Mouse (Mus musculus) liver, embryonic 15.5 days (tissue): ENCODE results near the gene Zfp619. TPM values are rescaled to one million over a fixed set of nuclear protein-coding genes. Genes with fewer than 3 reads are reported as not detected.
"Not testable (repeated sequence)": the region's sequence is repeated elsewhere in the genome, so short reads cannot be mapped to it uniquely, and the experiment has no call there.

Source experiments
- ATAC-seq: fragments of 200-750 bp; cut with Nextera tagmentation; 2 replicates; pipeline ENCODE4 v1.8.0; 2017; ENCODE audit warnings: moderate number of reproducible peaks, mild to moderate bottlenecking, moderate library complexity; ENCODE audit not compliant: insufficient read depth
- H3K27ac ChIP-seq: fragments of 300-500 bp; sonication (generic); replicated peaks from 2 replicates; pipeline ENCODE4 v1.5.1; 2015; ENCODE audit warnings: mild to moderate bottlenecking, inconsistent platforms
- H3K27me3 ChIP-seq: fragments of 300-500 bp; sonication (generic); 2 replicates; pipeline ENCODE4 v1.6.1; 2015; ENCODE audit warnings: mild to moderate bottlenecking, inconsistent platforms
- H3K36me3 ChIP-seq: fragments of 300-500 bp; sonication (generic); replicated peaks from 2 replicates; pipeline ENCODE4 v1.6.1; 2015; ENCODE audit warnings: moderate library complexity, mild to moderate bottlenecking, inconsistent platforms
- H3K4me1 ChIP-seq: fragments of 300-500 bp; sonication (generic); replicated peaks from 2 replicates; pipeline ENCODE4 v1.6.1; 2015; ENCODE audit warnings: inconsistent platforms
- H3K4me2 ChIP-seq: fragments of 300-500 bp; sonication (generic); 2 replicates; pipeline ENCODE4 v1.6.1; 2015; ENCODE audit warnings: moderate library complexity, mild to moderate bottlenecking, inconsistent platforms
- H3K4me3 ChIP-seq: fragments of 300-500 bp; sonication (generic); replicated peaks from 2 replicates; pipeline ENCODE4 v1.5.1; 2015; ENCODE audit warnings: mild to moderate bottlenecking, inconsistent platforms
- H3K9ac ChIP-seq: fragments of 300-500 bp; sonication (generic); 2 replicates; pipeline ENCODE4 v1.6.1; 2015; ENCODE audit warnings: moderate library complexity, mild to moderate bottlenecking, inconsistent platforms
- H3K9me3 ChIP-seq: fragments of 300-500 bp; sonication (generic); replicated peaks from 2 replicates; pipeline ENCODE4 v1.6.1; 2016; ENCODE audit warnings: inconsistent platforms
- WGBS: fragments of 180-500 bp; shearing (Covaris S2); methylation state at CpG from one replicate; pipeline ENCODE4 v1.1.7; 2015; ENCODE audit warnings: mixed read lengths; ENCODE audit not compliant: insufficient replicate concordance; 5-methylcytosine and 5-hydroxymethylcytosine counted together
- polyA plus RNA-seq: library from polyadenylated mRNA; unstranded; fragments of >200 nt; fragmentation: Nextera tagmentation; extraction: Ambion mirVana; gene quantifications from 2 replicates; pipeline ENCODE4 v1.2.1, GENCODE M21; 2015

The Zfp619 gene
- polyA plus RNA-seq, 1 experiment from 2014 or later = 0.29 TPM

DNA sequence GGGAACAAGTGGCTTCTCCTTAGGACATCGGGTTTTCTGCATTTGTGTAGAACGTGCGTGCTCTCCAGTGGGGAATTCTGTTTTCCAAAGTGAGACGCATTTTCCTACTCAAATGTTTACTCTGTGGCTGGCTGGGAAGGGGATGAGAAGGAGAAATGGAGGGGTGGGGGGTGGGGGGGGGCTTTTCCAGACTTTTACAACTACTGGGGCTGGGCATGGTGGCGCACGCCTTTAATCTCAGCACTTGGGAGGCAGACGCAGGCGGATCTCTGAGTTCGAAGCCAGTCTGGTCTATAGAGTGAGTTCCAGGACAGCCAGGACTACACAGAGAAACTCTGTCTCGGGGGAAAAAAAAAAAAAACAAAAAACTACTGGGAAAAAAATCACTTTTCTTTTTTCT lies 27.6 kb downstream of the Zfp619 start:
- 56% methylated on average over 10 of the region's 10 CpGs for WGBS
- Histone ChIP-seq H3K9me3 (no peaks in the 10 kb centered on the region), H3K27ac (peak overlapping the region; percentile 78; the same call in 1 of the 2 replicates), H3K4me2 (peak overlapping the region; percentile 79), H3K4me1 (0 out of 2 replicates have a peak, but pooled peaks cover 5% of the 10 kb centered on the region), H3K27me3 (no peaks in the 10 kb centered on the region), H3K36me3 (no peaks in the 10 kb centered on the region), H3K9ac (no peak overlapping the region), H3K4me3 (peak overlapping the region; percentile 62)
- ATAC-seq = no peak

- Histone ChIP-seq H3K4me3 (no peak overlapping the region), H3K36me3 (no peaks in the 10 kb centered on the region), H3K4me1 (peaks cover 17% of the 10 kb centered on the region), H3K9me3 (no peaks in the 10 kb centered on the region), H3K4me2 (no peak overlapping the region), H3K9ac (no peak overlapping the region), H3K27ac (no peak overlapping the region), H3K27me3 (no peaks in the 10 kb centered on the region)
- ATAC-seq = no peak
- WGBS = 68% methylated on average over 2 of the region's 2 CpGs
Measured at GRCm38 (mm10) chr7:39549336-39549735, 31.8 kb downstream of the Zfp619 start.

DNA sequence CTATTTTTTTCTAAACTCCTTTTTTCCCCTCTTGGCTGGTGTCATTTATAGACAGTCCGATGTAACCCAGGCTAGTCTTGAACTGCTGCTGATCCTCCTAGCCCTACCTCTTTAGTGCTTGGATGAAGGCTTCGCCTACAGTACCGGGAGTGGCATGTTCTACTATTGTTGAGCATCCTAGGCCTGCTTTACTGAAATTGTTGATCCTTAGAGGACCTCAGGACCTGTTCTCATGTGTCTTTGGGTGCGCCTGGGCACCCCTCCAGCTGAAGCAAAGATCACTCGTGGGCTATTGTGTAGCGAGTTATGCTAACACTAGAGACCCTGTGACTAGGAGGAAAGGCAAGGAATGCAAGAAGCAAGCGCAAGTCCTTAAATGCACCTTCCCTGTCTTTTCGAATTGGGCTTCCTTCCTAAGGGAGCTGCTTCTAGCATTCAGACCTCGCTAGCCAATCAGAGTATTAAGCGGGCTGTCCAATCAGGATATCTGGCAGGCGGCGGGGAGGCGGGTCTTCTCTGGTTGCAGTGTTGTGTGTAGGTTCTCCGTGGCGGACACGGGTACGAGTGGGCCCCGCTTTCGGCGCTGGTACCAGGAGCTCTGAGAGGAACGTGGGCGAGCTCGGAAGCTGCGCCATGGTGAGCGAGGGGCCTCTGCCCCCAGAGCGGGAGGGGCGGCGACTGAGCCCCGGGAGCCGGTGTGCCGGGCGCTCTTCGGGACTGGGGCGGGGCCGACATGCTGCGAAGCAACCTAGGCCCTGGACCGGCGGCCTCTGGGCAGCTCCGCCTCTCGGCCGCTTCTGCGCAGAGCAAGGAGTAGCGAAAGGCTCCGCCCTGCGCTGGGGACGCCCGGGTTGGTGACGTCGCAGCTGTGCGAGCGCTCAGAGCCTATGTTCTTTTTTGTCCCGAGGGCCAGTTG lies 34.7 kb downstream of the Zfp619 start:
- Histone ChIP-seq H3K9me3 (no peaks in the 10 kb centered on the region), H3K27ac (peak overlapping the region; percentile 90), H3K4me1 (peaks cover 18% of the 10 kb centered on the region), H3K27me3 (no peaks in the 10 kb centered on the region), H3K36me3 (0 out of 2 replicates have a peak, but pooled peaks cover 1% of the 10 kb centered on the region), H3K4me3 (peak overlapping the region; percentile 83), H3K4me2 (peak overlapping the region; percentile 79), H3K9ac (peak overlapping the region; percentile 74)
- WGBS = 3% methylated on average over 52 of the region's 52 CpGs
- peak; percentile 100 for ATAC-seq

- Histone ChIP-seq H3K9ac (peak overlapping the region; percentile 74), H3K27ac (peak overlapping the region; percentile 90), H3K36me3 (0 out of 2 replicates have a peak, but pooled peaks cover 2% of the 10 kb centered on the region), H3K4me2 (peak overlapping the region; percentile 79), H3K4me1 (peaks cover 18% of the 10 kb centered on the region), H3K9me3 (no peaks in the 10 kb centered on the region), H3K27me3 (no peaks in the 10 kb centered on the region), H3K4me3 (peak overlapping the region; percentile 83)
- no peak for ATAC-seq
- 7% methylated on average over 5 of the region's 5 CpGs for WGBS
Measured at GRCm38 (mm10) chr7:39552993-39553392, 35.4 kb downstream of the Zfp619 start.

DNA sequence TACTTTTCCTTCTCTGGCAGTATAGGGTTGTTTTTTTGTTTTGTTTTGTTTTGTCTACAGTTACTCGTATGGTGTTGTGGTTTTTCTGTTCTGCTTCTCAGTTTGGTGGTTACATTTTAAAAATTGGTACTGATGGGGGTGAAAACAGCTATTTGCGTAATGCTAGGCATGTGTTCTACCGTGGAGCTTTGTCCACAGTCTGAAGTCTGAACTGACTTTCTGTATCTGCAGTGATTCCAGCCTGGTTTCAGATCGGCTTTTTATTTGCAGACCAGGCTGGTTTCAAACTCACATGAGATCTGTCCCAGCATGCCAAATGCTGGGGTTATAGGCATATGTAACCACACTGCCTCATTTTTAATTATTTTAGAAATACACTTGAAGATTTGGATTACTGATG lies 36.3 kb downstream of the Zfp619 start:
- Histone ChIP-seq H3K9me3 (no peaks in the 10 kb centered on the region), H3K9ac (no peak overlapping the region), H3K27ac (no peak overlapping the region; the same call in 1 of the 2 replicates), H3K4me2 (peak overlapping the region; percentile 79), H3K4me3 (no peak overlapping the region), H3K27me3 (no peaks in the 10 kb centered on the region), H3K4me1 (peaks cover 18% of the 10 kb centered on the region), H3K36me3 (0 out of 2 replicates have a peak, but pooled peaks cover 2% of the 10 kb centered on the region)
- ATAC-seq = no peak
- 65% methylated on average over 4 of the region's 4 CpGs for WGBS

DNA sequence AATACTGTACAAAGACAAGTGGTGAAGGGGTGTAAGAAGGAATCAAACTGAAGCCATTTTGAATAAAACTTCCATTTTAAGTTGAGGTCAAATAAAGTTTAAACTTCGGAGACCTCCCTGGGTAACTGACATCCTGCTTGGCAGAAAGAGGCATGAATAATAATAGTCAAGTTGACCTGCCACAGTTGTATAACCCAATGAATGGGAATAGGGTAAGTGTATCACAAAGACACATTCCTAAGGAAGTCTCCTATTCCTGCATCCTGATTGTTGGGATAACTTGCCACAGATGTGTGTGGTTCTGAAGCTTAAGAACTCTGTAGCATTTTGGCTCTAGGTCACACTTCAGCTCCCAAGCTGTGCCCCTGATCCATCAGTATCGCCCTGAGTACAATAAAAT lies 62.5 kb downstream of the Zfp619 start:
- Histone ChIP-seq H3K36me3 (no peaks in the 10 kb centered on the region), H3K9me3 (no peaks in the 10 kb centered on the region), H3K4me3 (no peak overlapping the region), H3K27ac (no peak overlapping the region), H3K9ac (no peak overlapping the region), H3K4me2 (no peak overlapping the region), H3K4me1 (no peaks in the 10 kb centered on the region), H3K27me3 (no peaks in the 10 kb centered on the region)
- 47% methylated on average over 2 of the region's 2 CpGs for WGBS
- no peak for ATAC-seq

DNA sequence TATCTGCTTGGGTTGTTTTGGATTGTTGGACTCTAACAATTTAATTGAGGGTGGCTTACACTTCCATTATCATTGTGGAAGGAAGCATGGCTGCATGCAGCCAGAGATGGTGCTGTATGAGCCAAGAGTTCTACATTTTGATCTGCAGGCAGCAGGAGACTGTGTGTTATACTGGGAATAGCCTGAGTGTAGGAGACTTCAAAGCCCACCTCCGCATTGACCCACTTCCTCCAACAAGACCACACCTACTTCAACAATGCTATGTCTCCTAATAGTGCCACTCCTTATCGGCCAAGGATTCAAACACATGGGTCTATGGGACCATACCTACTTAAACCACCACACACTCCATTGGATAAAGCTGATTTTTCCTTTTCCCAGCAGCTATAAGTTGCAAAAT lies 63.0 kb downstream of the Zfp619 start:
- Histone ChIP-seq H3K9me3 (no peaks in the 10 kb centered on the region), H3K9ac (no peak overlapping the region), H3K36me3 (no peaks in the 10 kb centered on the region), H3K27ac (no peak overlapping the region), H3K27me3 (no peaks in the 10 kb centered on the region), H3K4me2 (no peak overlapping the region), H3K4me1 (no peaks in the 10 kb centered on the region), H3K4me3 (no peak overlapping the region)
- WGBS = 74% methylated on average over 2 of the region's 2 CpGs
- no peak for ATAC-seq

DNA sequence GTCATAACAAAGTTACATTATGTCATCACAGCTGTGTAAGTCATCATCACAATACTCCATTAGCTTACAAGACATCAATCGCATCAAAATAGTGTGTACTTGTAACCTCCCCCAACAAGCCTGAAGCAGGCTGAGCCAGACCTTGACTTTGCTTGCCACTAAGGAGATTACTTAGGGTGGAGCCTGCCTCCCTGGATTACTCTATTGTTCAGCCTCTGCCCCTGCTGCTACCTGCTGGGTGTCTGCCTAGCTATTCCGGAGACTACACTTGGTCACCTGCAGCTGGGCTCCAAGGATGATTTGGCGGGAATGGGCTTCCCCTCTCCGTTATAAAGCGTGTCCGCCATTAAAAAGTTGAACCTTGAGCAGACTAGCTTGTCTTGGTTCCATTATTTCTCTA lies 69.3 kb downstream of the Zfp619 start:
- peaks cover 13% of the 10 kb centered on the region for H3K27me3 ChIP-seq
- not testable (repeated sequence) for ATAC-seq, H3K36me3 ChIP-seq, H3K4me2 ChIP-seq, H3K4me1 ChIP-seq, H3K27ac ChIP-seq, H3K9ac ChIP-seq, H3K9me3 ChIP-seq, H3K4me3 ChIP-seq
- WGBS = 72% methylated on average over 6 of the region's 6 CpGs

GRCm38 (mm10) chr7:39588037-39588436 lies 70.5 kb downstream of the Zfp619 start:
- Histone ChIP-seq H3K9ac (no peak overlapping the region), H3K27ac (no peak overlapping the region), H3K4me2 (peak overlapping the region; percentile 59), H3K4me1 (no peaks in the 10 kb centered on the region), H3K4me3 (no peak overlapping the region), H3K36me3 (no peaks in the 10 kb centered on the region), H3K9me3 (no peaks in the 10 kb centered on the region), H3K27me3 (peaks cover 13% of the 10 kb centered on the region)
- WGBS = 72% methylated on average over 1 of the region's 1 CpGs
- ATAC-seq = no peak

DNA sequence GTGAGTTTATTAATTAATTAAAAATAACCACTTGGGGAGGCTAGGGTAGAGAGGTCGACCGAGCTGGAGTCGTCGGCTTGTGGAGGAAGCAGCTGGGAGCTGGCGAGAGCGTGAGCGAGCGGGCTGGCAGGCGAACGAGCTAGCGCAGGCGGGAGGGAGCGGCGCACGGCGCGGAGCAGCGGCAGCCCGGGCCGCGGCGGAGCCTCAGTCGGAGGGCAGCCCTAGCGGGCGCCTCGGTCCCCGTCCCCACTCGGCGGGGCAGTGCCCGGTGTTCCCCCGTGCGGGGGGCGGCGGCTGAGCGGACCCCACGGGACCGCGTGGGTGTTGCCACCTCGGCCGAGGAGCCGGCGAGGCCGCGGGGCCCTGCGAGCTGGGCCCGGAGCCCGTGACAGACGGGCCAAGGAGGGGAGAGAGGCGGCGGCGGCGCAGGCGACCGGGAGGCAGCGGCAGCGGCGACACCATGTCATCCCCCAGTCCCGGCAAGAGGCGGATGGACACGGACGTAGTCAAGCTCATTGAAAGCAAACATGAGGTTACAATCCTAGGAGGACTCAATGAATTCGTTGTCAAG lies 71.0 kb downstream of the Zfp619 start:
- peaks cover 13% of the 10 kb centered on the region for H3K27me3 ChIP-seq
- H3K4me3 ChIP-seq = peak overlapping the region; percentile 44
- H3K36me3 ChIP-seq, H3K9ac ChIP-seq, H3K4me1 ChIP-seq, H3K27ac ChIP-seq, H3K9me3 ChIP-seq: not testable (repeated sequence)
- H3K4me2 ChIP-seq = peak overlapping the region; percentile 59
- peak; percentile 66 for ATAC-seq
- WGBS = 1% methylated on average over 44 of the region's 62 CpGs

GRCm38 (mm10) chr7:39589044-39589443 lies 71.5 kb downstream of the Zfp619 start:
- Histone ChIP-seq H3K4me2 (peak overlapping the region; percentile 59), H3K27me3 (peaks cover 13% of the 10 kb centered on the region), H3K4me3 (peak overlapping the region; percentile 44; the same call in 1 of the 2 replicates)
- H3K27ac ChIP-seq, H3K9ac ChIP-seq, H3K36me3 ChIP-seq, ATAC-seq, H3K4me1 ChIP-seq, H3K9me3 ChIP-seq: not testable (repeated sequence)
- 45% methylated on average over 7 of the region's 7 CpGs for WGBS
